Mouse (Mus musculus): Measurements from ENCODE around the gene Atg9a. TPM values are rescaled to one million over a fixed set of nuclear protein-coding genes. Genes with fewer than 3 reads are reported as not detected.

The Atg9a gene
- total and polyA plus RNA-seq, 3 experiments: 4.4 to 15.6 (median 12.9) TPM

DNA sequence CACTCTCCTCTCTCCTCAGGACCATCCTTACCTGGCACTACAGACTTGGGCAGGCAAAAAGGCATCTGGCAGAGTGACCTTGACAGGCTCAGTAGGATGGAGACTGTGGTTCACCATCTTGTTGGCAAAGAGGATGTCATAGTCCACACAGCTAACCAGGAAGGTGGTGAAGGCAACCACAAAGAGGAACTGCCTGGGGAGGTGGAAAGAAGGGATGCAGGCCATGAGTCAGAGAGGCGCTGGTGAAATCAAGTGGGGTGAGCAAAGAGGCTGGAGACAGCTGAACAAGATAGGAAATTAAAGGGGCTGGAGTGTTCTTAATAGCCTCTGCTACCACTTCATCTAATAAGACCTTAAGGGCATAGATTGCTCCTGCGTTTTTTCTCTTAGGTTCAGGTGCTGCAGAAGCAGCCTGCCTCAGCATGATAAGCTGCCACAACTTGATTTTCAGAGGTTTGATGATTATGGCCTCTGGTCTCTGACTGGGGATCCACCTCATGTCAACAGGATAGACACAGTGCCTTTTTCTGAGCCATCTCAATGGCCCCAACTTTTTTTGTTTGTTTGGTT is 4.0 kb downstream of the Atg9a start:
- H3K27ac ChIP-seq (ENCODE audit: insufficient read depth, low read depth): no peak overlapping the region
- dilution Hi-C loops (cut with MboI; ENCODE audit: extremely low pct_ligation_motif_present, extremely low pct_unique_long_range_greater_than_20kb, low sequenced_read_pairs): no loop called here

DNA sequence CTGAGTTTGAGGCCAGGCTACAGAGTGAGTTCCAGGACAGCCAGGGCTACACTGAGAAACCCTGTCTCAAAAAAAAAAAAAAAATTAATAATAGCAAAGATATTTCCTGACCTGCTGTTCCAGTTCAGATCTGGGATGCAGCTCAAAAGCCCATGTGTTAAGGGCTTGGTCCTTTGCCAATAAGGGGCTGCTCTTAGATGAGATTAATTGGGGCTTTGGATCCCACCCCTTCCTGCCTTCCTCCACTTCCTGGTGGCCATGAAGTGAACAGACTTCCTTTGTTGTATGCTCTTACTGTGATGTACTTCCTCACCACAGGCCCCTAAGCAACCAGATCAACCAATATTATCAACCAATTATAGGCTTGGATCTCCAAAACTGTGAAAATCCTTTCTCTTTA is 4.9 kb downstream of the Atg9a start:
- Histone ChIP-seq H3K36me3 (replicated peaks in 1 of 2; ENCODE audit: control insufficient read depth in 1 of 2, insufficient read depth in 1 of 2, low read length in 1 of 2) (peaks cover 47 to 74% of the 10 kb centered on the region in 2 experiments), H3K4me3 (replicated peaks in 1 of 3; ENCODE audit: low read depth in 2 of 3, low read length in 2 of 3, poor library complexity in 1 of 3) (no peak overlapping the region), H3K79me2 (replicated peaks; ENCODE audit: control insufficient read depth, extremely low read depth, insufficient read depth, poor library complexity, severe bottlenecking) (no peaks in the 10 kb centered on the region), H3K4me2 (ENCODE audit: insufficient read depth, low read depth, poor library complexity, severe bottlenecking) (no peak overlapping the region), H3K9me3 (replicated peaks; ENCODE audit: low read length) (peaks cover 3% of the 10 kb centered on the region), H3K9ac (ENCODE audit: insufficient read depth, low read depth) (no peak overlapping the region), H3K27me3 (replicated peaks) (no peaks in the 10 kb centered on the region), H3K27ac (ENCODE audit: insufficient read depth, low read depth) (no peak overlapping the region), H3K4me1 (ENCODE audit: control insufficient read depth in 1 of 2, insufficient read depth in 2 of 2) (peaks cover 5 to 28% of the 10 kb centered on the region in 2 experiments; a peak in 3 of 4 replicates)
- dilution Hi-C loops (cut with MboI; ENCODE audit: extremely low pct_ligation_motif_present, extremely low pct_unique_long_range_greater_than_20kb, low sequenced_read_pairs) (no loop called here), in situ Hi-C loops (cut with MboI; ENCODE audit: low pct_ligation_motif_present, low pct_unique_long_range_greater_than_20kb, low sequenced_read_pairs) (no loop called here)
- DNase-seq (ENCODE audit: extremely low read depth): no peak
- no peak for TF ChIP-seq PAX5 (IDR thresholded peaks at IDR 0.05; ENCODE audit: low read length)
- TF ChIP-seq UBTF (IDR thresholded peaks at IDR 0.05; ENCODE audit: low read depth, low read length): no peak
- no peak for TF ChIP-seq SMC3 (IDR thresholded peaks at IDR 0.05; ENCODE audit: low read depth, low read length)
- TF ChIP-seq USF1 (IDR thresholded peaks at IDR 0.05; ENCODE audit: low read depth, low read length): no peak
- TF ChIP-seq TCF12 (IDR thresholded peaks at IDR 0.05; ENCODE audit: low read depth, low read length): no peak
- TF ChIP-seq MAFK (IDR thresholded peaks at IDR 0.05; ENCODE audit: insufficient replicate concordance, low read length): no peak
- no peak for TF ChIP-seq ETS1 (conservative IDR thresholded peaks at IDR 0.05; ENCODE audit: low read depth, low read length)
- TF ChIP-seq RCOR1 (conservative IDR thresholded peaks at IDR 0.05; ENCODE audit: low read depth, low read length): no peak
- TF ChIP-seq IRF4 (IDR thresholded peaks at IDR 0.05; ENCODE audit: low read depth, low read length): no peak
- TF ChIP-seq E2F4 (IDR thresholded peaks at IDR 0.05; ENCODE audit: insufficient replicate concordance, low read depth, low read length): no peak
- no peak for TF ChIP-seq POLR2A (IDR thresholded peaks at IDR 0.05; ENCODE audit: low read depth, low read length)
- TF ChIP-seq GABPA (IDR thresholded peaks at IDR 0.05; ENCODE audit: insufficient replicate concordance, low read depth, low read length): no peak
- no peak for TF ChIP-seq ZMIZ1 (IDR thresholded peaks at IDR 0.05; ENCODE audit: low read depth, low read length)

More for the DNA sequence above, 4.0 kb downstream of the Atg9a start:
- Histone ChIP-seq H3K4me2 (ENCODE audit: insufficient read depth, low read depth, poor library complexity, severe bottlenecking) (no peak overlapping the region), H3K27me3 (replicated peaks) (no peaks in the 10 kb centered on the region), H3K4me3 (replicated peaks in 1 of 3; ENCODE audit: low read depth in 2 of 3, low read length in 2 of 3, poor library complexity in 1 of 3) (no peak overlapping the region), H3K4me1 (ENCODE audit: control insufficient read depth in 1 of 2, insufficient read depth in 2 of 2) (peaks cover 5 to 29% of the 10 kb centered on the region in 2 experiments; a peak in 3 of 4 replicates), H3K9me3 (replicated peaks; ENCODE audit: low read length) (no peaks in the 10 kb centered on the region), H3K9ac (ENCODE audit: insufficient read depth, low read depth) (no peak overlapping the region), H3K36me3 (replicated peaks in 1 of 2; ENCODE audit: control insufficient read depth in 1 of 2, insufficient read depth in 1 of 2, low read length in 1 of 2) (peaks cover 38 to 65% of the 10 kb centered on the region in 2 experiments), H3K79me2 (replicated peaks; ENCODE audit: control insufficient read depth, extremely low read depth, insufficient read depth, poor library complexity, severe bottlenecking) (no peaks in the 10 kb centered on the region)
- in situ Hi-C loops (cut with MboI; ENCODE audit: low pct_ligation_motif_present, low pct_unique_long_range_greater_than_20kb, low sequenced_read_pairs): no loop called here
- TF ChIP-seq JUND (conservative IDR thresholded peaks at IDR 0.05; ENCODE audit: low read depth, low read length): no peak
- no peak for TF ChIP-seq SIN3A (IDR thresholded peaks at IDR 0.05; ENCODE audit: low read length)
- TF ChIP-seq E2F4 (IDR thresholded peaks at IDR 0.05; ENCODE audit: insufficient replicate concordance, low read depth, low read length): no peak
- no peak for TF ChIP-seq NRF1 (IDR thresholded peaks at IDR 0.05; ENCODE audit: low read depth, low read length)
- TF ChIP-seq TCF12 (IDR thresholded peaks at IDR 0.05; ENCODE audit: low read depth, low read length): no peak
- no peak for TF ChIP-seq MAFK (IDR thresholded peaks at IDR 0.05; ENCODE audit: insufficient replicate concordance, low read length)
- no peak for TF ChIP-seq USF1 (IDR thresholded peaks at IDR 0.05; ENCODE audit: low read depth, low read length)
- TF ChIP-seq MAZ (IDR thresholded peaks at IDR 0.05; ENCODE audit: low read depth, low read length): no peak
- no peak for TF ChIP-seq UBTF (IDR thresholded peaks at IDR 0.05; ENCODE audit: low read depth, low read length)
- TF ChIP-seq JUN (IDR thresholded peaks at IDR 0.05; ENCODE audit: insufficient read depth, low read depth, low read length): no peak
- TF ChIP-seq SMC3 (IDR thresholded peaks at IDR 0.05; ENCODE audit: low read depth, low read length): no peak
- peak; percentile 42 for DNase-seq (ENCODE audit: extremely low read depth)
